Mouse (Mus musculus): ENCODE measurements around the gene Tnrc6b. TPM values are rescaled to one million over a fixed set of nuclear protein-coding genes. Genes with fewer than 3 reads are reported as not detected.

Gene Tnrc6b
- total and polyA plus RNA-seq, 3 experiments = 7.8 to 13.9 (median 8.0) TPM

- no peak for TF ChIP-seq RCOR1 (IDR thresholded peaks at IDR 0.05; ENCODE audit: low read depth, low read length)
- no peak for TF ChIP-seq ZKSCAN1 (IDR thresholded peaks at IDR 0.05; ENCODE audit: low read depth, low read length)
- no peak for TF ChIP-seq CHD2 (IDR thresholded peaks at IDR 0.05; ENCODE audit: low read length)
Observed at GRCm38 (mm10) chr15:80753351-80753750, 42.2 kb downstream of the Tnrc6b start (continued).

GRCm38 (mm10) chr15:80754103-80754502, 43.0 kb downstream of the Tnrc6b start:
- Histone ChIP-seq H3K79me2 (ENCODE audit: control insufficient read depth, insufficient read depth, low read length, poor library complexity) (no peaks in the 10 kb centered on the region), H3K36me3 (ENCODE audit: control insufficient read depth in 1 of 2, insufficient read depth in 2 of 2, low read length in 2 of 2) (peaks cover 0 to 18% of the 10 kb centered on the region in 2 experiments; a peak in 2 of 4 replicates), H3K9ac (ENCODE audit: control insufficient read depth, low read depth, low read length, poor library complexity, severe bottlenecking) (no peak overlapping the region), H3K27ac (ENCODE audit: control insufficient read depth, low read depth, low read length) (no peak overlapping the region), H3K27me3 (ENCODE audit: control insufficient read depth in 1 of 2, insufficient read depth in 2 of 2, low read length in 2 of 2) (no peaks in the 10 kb centered on the region), H3K9me3 (replicated peaks; ENCODE audit: insufficient read depth, low read length) (no peaks in the 10 kb centered on the region), H3K4me3 (ENCODE audit: control insufficient read depth in 1 of 2, insufficient read depth in 1 of 2, low read depth in 2 of 2, low read length in 2 of 2) (no peak overlapping the region), H3K4me1 (ENCODE audit: control insufficient read depth in 1 of 2, insufficient read depth in 2 of 2, low read length in 2 of 2) (peaks cover 15 to 16% of the 10 kb centered on the region in 2 experiments)
- TF ChIP-seq ELF1 (IDR thresholded peaks at IDR 0.05; ENCODE audit: low read depth, low read length) = no peak
- TF ChIP-seq ZNF384 (IDR thresholded peaks at IDR 0.05; ENCODE audit: low read depth, low read length) = no peak
- TF ChIP-seq MXI1 (IDR thresholded peaks at IDR 0.05; ENCODE audit: low read depth, low read length) = no peak
- TF ChIP-seq TBP (IDR thresholded peaks at IDR 0.05; ENCODE audit: low read depth, low read length) = no peak
- no peak for DNase-seq (ENCODE audit: low read depth, low spot score)

DNA sequence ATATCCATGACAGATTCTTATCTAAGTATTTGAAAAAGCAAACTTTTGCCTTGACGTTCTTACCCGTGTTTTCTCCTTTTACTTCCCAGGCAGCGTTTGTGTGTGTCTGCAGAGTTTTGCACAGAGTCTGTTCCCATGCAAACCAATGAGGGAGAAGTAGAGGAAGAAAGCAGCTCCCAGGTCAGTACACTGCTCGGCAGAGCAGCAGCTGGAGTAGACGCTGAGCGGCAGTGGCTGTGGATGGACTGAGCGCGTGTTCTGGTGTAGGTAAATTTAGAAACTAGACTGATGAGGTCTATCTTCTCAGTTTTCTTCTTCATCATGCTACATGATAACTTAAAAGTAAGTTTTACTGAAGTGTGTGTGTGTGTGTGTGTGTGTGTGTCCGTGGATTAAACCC, 48.3 kb downstream of the Tnrc6b start:
- Histone ChIP-seq H3K27me3 (ENCODE audit: control insufficient read depth in 1 of 2, insufficient read depth in 2 of 2, low read length in 2 of 2) (no peaks in the 10 kb centered on the region), H3K36me3 (ENCODE audit: control insufficient read depth in 1 of 2, insufficient read depth in 2 of 2, low read length in 2 of 2) (peaks cover 0 to 28% of the 10 kb centered on the region in 2 experiments; a peak in 2 of 4 replicates), H3K79me2 (ENCODE audit: control insufficient read depth, insufficient read depth, low read length, poor library complexity) (no peaks in the 10 kb centered on the region), H3K9ac (ENCODE audit: control insufficient read depth, low read depth, low read length, poor library complexity, severe bottlenecking) (no peak overlapping the region), H3K4me1 (ENCODE audit: control insufficient read depth in 1 of 2, insufficient read depth in 2 of 2, low read length in 2 of 2) (peaks cover 8 to 18% of the 10 kb centered on the region in 2 experiments), H3K27ac (ENCODE audit: control insufficient read depth, low read depth, low read length) (no peak overlapping the region), H3K9me3 (replicated peaks; ENCODE audit: insufficient read depth, low read length) (no peaks in the 10 kb centered on the region), H3K4me3 (ENCODE audit: control insufficient read depth in 1 of 2, insufficient read depth in 1 of 2, low read depth in 2 of 2, low read length in 2 of 2) (no peak overlapping the region)
- DNase-seq (ENCODE audit: low read depth, low spot score) = no peak
- TF ChIP-seq MEF2A (IDR thresholded peaks at IDR 0.05; ENCODE audit: extremely low read depth, insufficient replicate concordance, low read depth, low read length, poor library complexity, severe bottlenecking) (no peak), BHLHE40 (IDR thresholded peaks at IDR 0.05; ENCODE audit: borderline replicate concordance, low read depth, low read length) (no peak), TAL1 (IDR thresholded peaks at IDR 0.05; ENCODE audit: low read length) (no peak), MAZ (IDR thresholded peaks at IDR 0.05; ENCODE audit: low read depth, low read length) (no peak), MAX (IDR thresholded peaks at IDR 0.05; ENCODE audit: low read length) (no peak), CHD1 (IDR thresholded peaks at IDR 0.05; ENCODE audit: low read depth, low read length) (no peak), GATA1 (IDR thresholded peaks at IDR 0.05; ENCODE audit: low read depth, low read length) (no peak), EP300 (IDR thresholded peaks at IDR 0.05; ENCODE audit: low read depth in 1 of 2, low read length in 2 of 2) (no peak), HCFC1 (IDR thresholded peaks at IDR 0.05; ENCODE audit: low read depth, low read length) (no peak), TCF12 (IDR thresholded peaks at IDR 0.05; ENCODE audit: low read depth, low read length) (no peak), CTCF (IDR thresholded peaks at IDR 0.05 in 2 of 3, conservative IDR thresholded peaks at IDR 0.05 in 1 of 3; ENCODE audit: control insufficient read depth in 1 of 3, insufficient read depth in 1 of 3, low read depth in 2 of 3, low read length in 3 of 3, poor library complexity in 1 of 3, severe bottlenecking in 1 of 3) (no peak), ZNF384 (IDR thresholded peaks at IDR 0.05; ENCODE audit: low read depth, low read length) (no peak), NELFE (IDR thresholded peaks at IDR 0.05; ENCODE audit: low read depth, low read length) (no peak), SMC3 (IDR thresholded peaks at IDR 0.05; ENCODE audit: low read depth, low read length) (no peak), POLR2A (IDR thresholded peaks at IDR 0.05; ENCODE audit: control insufficient read depth in 1 of 2, insufficient read depth in 1 of 2, low read depth in 1 of 2, low read length in 2 of 2, poor library complexity in 1 of 2) (no peak)

All from MEL (cell line).